Mouse (Mus musculus): ENCODE measurements around the gene Cramp1l.

DNA sequence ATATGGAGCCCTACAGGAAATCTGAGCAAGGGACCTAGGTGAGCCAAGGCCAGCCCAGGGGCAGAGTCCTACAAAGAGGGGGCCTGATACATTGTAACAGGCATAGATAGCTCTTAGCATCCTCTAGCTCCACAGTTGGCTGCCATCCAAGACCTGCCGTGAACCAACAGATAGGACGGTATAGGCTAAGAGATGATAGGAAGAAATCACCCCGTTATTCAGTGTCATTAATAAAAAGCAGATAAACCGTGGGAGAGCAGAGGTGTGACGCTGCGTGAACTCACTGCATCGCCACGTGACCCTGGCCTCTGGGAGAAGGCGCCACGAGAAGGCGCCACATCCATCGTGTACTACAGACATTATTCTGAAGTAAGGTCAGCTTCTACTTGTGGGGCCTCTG is 48.3 kb upstream of the Cramp1l start:
- TF ChIP-seq GATA1 (IDR thresholded peaks at IDR 0.05; ENCODE audit: borderline replicate concordance, low read length) = no peak
- no peak for TF ChIP-seq FLI1 (IDR thresholded peaks at IDR 0.05; ENCODE audit: low read length)
